Mouse (Mus musculus) spleen, postnatal 4 days (tissue): Measurements from ENCODE around the gene Eif2b3.

Experiments
- DNase-seq, 2 experiments: peaks; one replicate each; pipeline ENCODE4 v3.0.0; 2022; ENCODE audit warnings: low spot score in 2 of 2

The Eif2b3 gene

GRCm38 (mm10) chr4:117094626-117095361, 75.6 kb downstream of the Eif2b3 start:
- no peak for DNase-seq

GRCm38 (mm10) chr4:117095551-117096452, 76.6 kb downstream of the Eif2b3 start, which contains the start of gene Ptch2:
Gene Ptch2 (plus strand): TSS chr4:117096075.
- peak; percentile 37 to 67 for DNase-seq

- DNase-seq, result no peak
Observed at GRCm38 (mm10) chr4:117096666-117097065, 77.5 kb downstream of the Eif2b3 start.

GRCm38 (mm10) chr4:117097969-117098763, 79.0 kb downstream of the Eif2b3 start:
- no peak for DNase-seq

GRCm38 (mm10) chr4:117098764-117099036, 79.5 kb downstream of the Eif2b3 start:
- DNase-seq, result no peak

GRCm38 (mm10) chr4:117100036-117100435, 80.8 kb downstream of the Eif2b3 start:
- DNase-seq, result no peak

- DNase-seq, result peak in 1 of 2 experiments; percentile 61
Observed at GRCm38 (mm10) chr4:117101218-117101617, 82.0 kb downstream of the Eif2b3 start.

- peak in 1 of 2 experiments; percentile 61 for DNase-seq
Observed at GRCm38 (mm10) chr4:117104672-117105071, 85.5 kb downstream of the Eif2b3 start.

GRCm38 (mm10) chr4:117105127-117105526, 85.9 kb downstream of the Eif2b3 start:
- peak in 1 of 2 experiments; percentile 58 for DNase-seq

GRCm38 (mm10) chr4:117107813-117108523, 88.8 kb downstream of the Eif2b3 start:
- peak in 1 of 2 experiments; percentile 57 for DNase-seq

GRCm38 (mm10) chr4:117108524-117108849, 89.3 kb downstream of the Eif2b3 start:
- peak in 1 of 2 experiments; percentile 58 for DNase-seq

GRCm38 (mm10) chr4:117109330-117109729, 90.1 kb downstream of the Eif2b3 start:
- peak in 1 of 2 experiments; percentile 62 for DNase-seq

- peak in 1 of 2 experiments; percentile 63 for DNase-seq
Observed at GRCm38 (mm10) chr4:117110249-117110648, 91.0 kb downstream of the Eif2b3 start.

- peak in 1 of 2 experiments; percentile 55 for DNase-seq
Observed at GRCm38 (mm10) chr4:117110985-117111384, 91.8 kb downstream of the Eif2b3 start.

GRCm38 (mm10) chr4:117113237-117113636, 94.0 kb downstream of the Eif2b3 start:
- DNase-seq, result no peak

- DNase-seq, result no peak
Observed at GRCm38 (mm10) chr4:117115592-117115991, 96.4 kb downstream of the Eif2b3 start.

GRCm38 (mm10) chr4:117117931-117118330, 98.7 kb downstream of the Eif2b3 start:
- peak in 1 of 2 experiments; percentile 55 for DNase-seq

- DNase-seq, result no peak
Observed at GRCm38 (mm10) chr4:117119636-117120035, 100.4 kb downstream of the Eif2b3 start.

GRCm38 (mm10) chr4:117120052-117120444, 100.8 kb downstream of the Eif2b3 start:
- no peak for DNase-seq

- peak; percentile 88 to 94 for DNase-seq
Observed at GRCm38 (mm10) chr4:117120445-117121414, 101.5 kb downstream of the Eif2b3 start.
